Mouse (Mus musculus): ENCODE measurements around the gene Snrpd3. TPM values are rescaled to one million over a fixed set of nuclear protein-coding genes. Genes with fewer than 3 reads are reported as not detected.
A peak's percentile ranks its signal among the peaks of the same experiment; 100 is the strongest.

The Snrpd3 gene
- total and polyA plus RNA-seq, 2 experiments from 2014 or later, result 10.8 to 65.4 TPM

DNA sequence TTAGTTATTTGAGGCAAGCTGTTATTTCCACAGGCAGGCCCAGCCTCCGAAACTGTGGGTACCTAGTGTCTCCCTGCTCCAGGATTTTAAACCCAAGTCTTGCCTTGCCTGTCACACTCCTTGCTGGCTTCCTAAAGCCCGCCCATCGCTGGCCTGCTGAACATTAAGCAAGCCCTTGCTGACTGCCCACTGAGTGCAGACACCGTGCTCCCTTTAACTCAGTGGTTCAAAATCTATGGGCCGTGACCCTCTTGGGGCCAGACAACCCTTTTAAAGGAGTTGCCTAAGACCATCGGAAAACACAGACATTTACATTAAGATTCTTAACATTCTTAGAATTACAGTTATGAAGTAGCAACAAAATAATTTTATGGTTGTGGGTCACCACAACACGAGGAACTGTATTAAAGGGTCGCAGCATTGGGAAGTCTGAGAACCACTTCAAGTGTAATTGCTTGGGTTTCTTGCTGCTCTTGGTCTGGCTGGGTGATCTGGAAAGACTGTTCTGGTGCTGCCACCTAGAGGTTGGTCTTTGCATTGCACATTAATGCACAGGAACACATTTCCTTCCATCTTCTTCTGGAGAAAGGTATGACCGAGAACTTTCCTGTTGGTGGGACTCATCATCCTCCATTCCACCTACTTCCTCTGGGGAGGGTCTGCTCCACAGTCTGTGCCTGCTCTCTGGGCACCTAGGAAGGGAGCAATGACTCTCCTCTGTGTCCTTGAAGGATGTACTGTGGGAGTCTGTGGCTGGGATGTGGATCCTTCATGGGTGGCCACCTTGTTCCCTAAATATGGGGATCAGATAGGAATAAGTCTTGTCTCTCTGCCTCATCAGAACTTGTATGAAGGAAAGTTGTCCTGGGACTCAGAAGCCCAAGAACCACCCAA, 31.0 kb upstream of the Snrpd3 start:
- 47% methylated on average over 9 of the region's 9 CpGs for WGBS
- peak; percentile 85 for DNase-seq (ENCODE audit: low spot score)

DNA sequence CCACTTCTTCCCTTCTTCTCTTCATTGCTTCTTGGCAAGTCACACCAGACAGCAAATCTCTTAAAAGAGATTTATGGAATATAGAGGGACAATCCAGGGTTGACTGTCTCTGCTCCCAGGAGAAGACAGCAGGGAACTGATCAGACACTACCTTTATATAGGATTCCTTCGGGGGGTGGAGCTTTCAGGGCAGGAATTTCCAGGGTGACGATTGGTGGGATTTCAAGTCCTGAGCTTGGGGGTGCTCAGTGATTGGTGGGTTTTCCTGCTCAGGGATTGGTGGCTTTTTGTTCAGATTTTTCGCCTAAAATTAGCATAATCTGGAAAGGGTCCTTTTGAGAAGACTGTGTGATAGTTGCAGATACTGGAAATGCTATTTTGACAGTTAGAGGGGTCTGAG, 30.2 kb upstream of the Snrpd3 start:
- Histone ChIP-seq H3K4me3 (ENCODE audit: low read depth, low read length) (no peak overlapping the region), H3K36me3 (replicated peaks; ENCODE audit: control insufficient read depth, insufficient read depth, low read length) (no peaks in the 10 kb centered on the region), H3K27ac (ENCODE audit: low read depth) (no peak overlapping the region), H3K4me2 (ENCODE audit: low read depth, low read length) (no peak overlapping the region), H3K9ac (replicated peaks; ENCODE audit: low read depth, low read length) (no peak overlapping the region), H3K9me3 (replicated peaks; ENCODE audit: control insufficient read depth, low read length) (no peaks in the 10 kb centered on the region), H3K4me1 (ENCODE audit: control insufficient read depth, insufficient read depth) (0 out of 2 replicates have a peak, but pooled peaks cover 4% of the 10 kb centered on the region), H3K27me3 (ENCODE audit: control insufficient read depth, insufficient read depth, low read length) (no peaks in the 10 kb centered on the region)
- ATAC-seq (ENCODE audit: insufficient read depth, low read depth), result no peak
- WGBS, result 52% methylated on average over 3 of the region's 3 CpGs
- no peak for DNase-seq (ENCODE audit: low spot score)
- no peak for TF ChIP-seq CTCF (IDR thresholded peaks at IDR 0.05; ENCODE audit: low read depth)

More for the DNA sequence above, 31.0 kb upstream of the Snrpd3 start:
- no peak overlapping the region for H3K4me3 ChIP-seq (ENCODE audit: low read depth, low read length)
- no peaks in the 10 kb centered on the region for H3K9me3 ChIP-seq (replicated peaks; ENCODE audit: control insufficient read depth, low read length)
- TF ChIP-seq CTCF (IDR thresholded peaks at IDR 0.05; ENCODE audit: low read depth) (peak; percentile 93), EP300 (IDR thresholded peaks at IDR 0.05; ENCODE audit: low read depth) (no peak)
- no peaks in the 10 kb centered on the region for H3K27me3 ChIP-seq (ENCODE audit: control insufficient read depth, insufficient read depth, low read length)
- ATAC-seq (ENCODE audit: insufficient read depth, low read depth), result peak; percentile 47; the same call in 1 of the 2 replicates
- H3K4me1 ChIP-seq (ENCODE audit: control insufficient read depth, insufficient read depth), result 0 out of 2 replicates have a peak, but pooled peaks cover 4% of the 10 kb centered on the region
- no peak overlapping the region for H3K9ac ChIP-seq (replicated peaks; ENCODE audit: low read depth, low read length)
- H3K36me3 ChIP-seq (replicated peaks; ENCODE audit: control insufficient read depth, insufficient read depth, low read length), result no peaks in the 10 kb centered on the region
- no peak overlapping the region for H3K27ac ChIP-seq (ENCODE audit: low read depth)
- H3K4me2 ChIP-seq (ENCODE audit: low read depth, low read length), result no peak overlapping the region

DNA sequence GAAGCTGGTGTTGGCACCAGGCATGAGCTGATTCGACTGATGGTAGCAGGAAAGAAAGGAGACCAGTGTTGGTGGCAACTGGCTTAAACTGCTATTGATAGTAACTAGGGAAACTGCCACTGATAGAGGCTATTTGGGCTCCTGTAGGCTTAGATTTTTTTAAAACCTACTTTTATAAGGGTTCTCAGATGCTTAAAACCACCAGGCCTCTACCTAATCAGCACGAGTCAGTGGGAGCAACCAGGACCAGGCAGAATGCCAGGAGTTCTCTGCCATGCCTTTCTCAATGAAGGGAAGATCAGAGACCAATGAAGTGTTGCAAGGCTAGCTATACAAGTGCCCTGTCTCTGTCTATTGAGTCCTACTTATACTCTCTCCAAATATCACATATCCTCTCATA, 27.8 kb upstream of the Snrpd3 start:
- no peak overlapping the region for H3K4me3 ChIP-seq (ENCODE audit: low read depth, low read length)
- H3K4me1 ChIP-seq (ENCODE audit: control insufficient read depth, insufficient read depth), result 0 out of 2 replicates have a peak, but pooled peaks cover 4% of the 10 kb centered on the region
- peak; percentile 27 for DNase-seq (ENCODE audit: low spot score)
- H3K4me2 ChIP-seq (ENCODE audit: low read depth, low read length), result no peak overlapping the region
- no peak for ATAC-seq (ENCODE audit: insufficient read depth, low read depth)
- no peaks in the 10 kb centered on the region for H3K27me3 ChIP-seq (ENCODE audit: control insufficient read depth, insufficient read depth, low read length)
- H3K36me3 ChIP-seq (replicated peaks; ENCODE audit: control insufficient read depth, insufficient read depth, low read length), result no peaks in the 10 kb centered on the region
- no peak overlapping the region for H3K27ac ChIP-seq (ENCODE audit: low read depth)
- no peaks in the 10 kb centered on the region for H3K9me3 ChIP-seq (replicated peaks; ENCODE audit: control insufficient read depth, low read length)
- WGBS, result 22% methylated on average over 2 of the region's 2 CpGs
- TF ChIP-seq CTCF (IDR thresholded peaks at IDR 0.05; ENCODE audit: low read depth) (no peak), EP300 (IDR thresholded peaks at IDR 0.05; ENCODE audit: low read depth) (no peak)
- no peak overlapping the region for H3K9ac ChIP-seq (replicated peaks; ENCODE audit: low read depth, low read length)

DNA sequence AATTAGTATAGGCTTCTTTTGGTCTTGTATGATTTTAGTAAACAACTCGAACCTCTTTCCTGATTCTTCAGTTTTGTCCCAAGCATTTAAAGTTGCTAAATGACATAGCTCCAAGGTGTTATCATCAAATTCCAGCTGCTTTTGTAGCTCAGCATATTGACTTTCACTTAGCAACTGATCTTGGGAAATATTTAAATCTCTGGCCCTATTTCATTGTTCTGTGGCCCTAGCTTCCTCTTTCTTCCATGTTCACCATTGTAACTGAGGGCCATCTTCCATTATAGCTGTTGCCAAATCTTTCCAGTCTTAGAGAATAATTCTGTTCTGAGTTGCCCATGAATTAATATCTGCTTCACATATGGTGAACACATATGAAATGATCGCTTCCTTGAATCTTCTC, 26.6 kb upstream of the Snrpd3 start:
- H3K27ac ChIP-seq (ENCODE audit: low read depth), result no peak overlapping the region
- no peak overlapping the region for H3K4me3 ChIP-seq (ENCODE audit: low read depth, low read length)
- H3K9ac ChIP-seq (replicated peaks; ENCODE audit: low read depth, low read length), result no peak overlapping the region
- TF ChIP-seq CTCF (IDR thresholded peaks at IDR 0.05; ENCODE audit: low read depth) (no peak), EP300 (IDR thresholded peaks at IDR 0.05; ENCODE audit: low read depth) (no peak)
- ATAC-seq (ENCODE audit: insufficient read depth, low read depth) (no peak), DNase-seq (ENCODE audit: low spot score) (no peak)
- WGBS, result 83% methylated on average over 2 of the region's 2 CpGs
- H3K4me1 ChIP-seq (ENCODE audit: control insufficient read depth, insufficient read depth), result peaks cover 11% of the 10 kb centered on the region; the same call in 1 of the 2 replicates
- no peaks in the 10 kb centered on the region for H3K9me3 ChIP-seq (replicated peaks; ENCODE audit: control insufficient read depth, low read length)
- no peaks in the 10 kb centered on the region for H3K27me3 ChIP-seq (ENCODE audit: control insufficient read depth, insufficient read depth, low read length)
- no peak overlapping the region for H3K4me2 ChIP-seq (ENCODE audit: low read depth, low read length)
- no peaks in the 10 kb centered on the region for H3K36me3 ChIP-seq (replicated peaks; ENCODE audit: control insufficient read depth, insufficient read depth, low read length)

DNA sequence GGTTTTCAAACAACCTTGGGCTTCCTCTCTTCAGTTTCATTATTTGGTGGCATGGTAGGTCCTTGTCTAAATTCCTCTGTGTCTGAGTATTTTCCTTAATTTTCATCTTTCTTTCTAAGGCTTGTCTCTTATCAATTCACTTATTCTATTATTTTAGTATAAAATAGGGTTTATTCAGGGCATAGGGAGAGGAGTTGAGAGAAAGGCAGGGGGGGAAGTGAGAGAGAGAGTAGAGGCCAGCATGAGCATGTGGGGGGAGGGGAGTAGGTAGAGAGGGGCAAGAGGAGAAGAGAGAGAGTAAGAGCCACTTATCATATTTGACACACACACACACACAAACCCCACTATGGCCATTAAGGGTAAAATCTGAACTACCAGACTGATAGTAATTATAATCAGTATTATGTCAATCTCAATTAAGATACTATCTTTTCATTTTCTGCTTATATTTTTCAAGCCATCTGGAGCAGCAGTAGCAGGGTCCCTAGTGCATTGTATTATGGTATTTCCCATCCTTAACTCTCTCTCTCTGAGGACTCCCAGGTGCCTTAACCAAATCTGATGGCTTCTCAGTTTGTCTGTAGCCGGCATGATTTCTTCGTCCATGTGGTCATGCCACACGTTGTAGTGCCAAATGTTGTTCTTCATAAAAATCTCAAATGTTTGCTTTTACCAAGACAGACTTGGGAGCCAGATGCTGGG, 26.0 kb upstream of the Snrpd3 start:
- no peaks in the 10 kb centered on the region for H3K9me3 ChIP-seq (replicated peaks; ENCODE audit: control insufficient read depth, low read length)
- no peaks in the 10 kb centered on the region for H3K36me3 ChIP-seq (replicated peaks; ENCODE audit: control insufficient read depth, insufficient read depth, low read length)
- ATAC-seq (ENCODE audit: insufficient read depth, low read depth) (no peak), DNase-seq (ENCODE audit: low spot score) (no peak)
- 82% methylated on average over 3 of the region's 3 CpGs for WGBS
- no peaks in the 10 kb centered on the region for H3K27me3 ChIP-seq (ENCODE audit: control insufficient read depth, insufficient read depth, low read length)
- H3K4me3 ChIP-seq (ENCODE audit: low read depth, low read length), result no peak overlapping the region
- H3K4me1 ChIP-seq (ENCODE audit: control insufficient read depth, insufficient read depth), result peaks cover 14% of the 10 kb centered on the region; the same call in 1 of the 2 replicates
- no peak overlapping the region for H3K4me2 ChIP-seq (ENCODE audit: low read depth, low read length)
- H3K9ac ChIP-seq (replicated peaks; ENCODE audit: low read depth, low read length), result no peak overlapping the region
- TF ChIP-seq EP300 (IDR thresholded peaks at IDR 0.05; ENCODE audit: low read depth) (no peak), CTCF (IDR thresholded peaks at IDR 0.05; ENCODE audit: low read depth) (no peak)
- no peak overlapping the region for H3K27ac ChIP-seq (ENCODE audit: low read depth)
